10 mouse cellular contexts compared by ENCODE assay signal in genomic region chr8:105470681-105471313, GRCm38 (mm10). TPM values are rescaled to one million over a fixed set of nuclear protein-coding genes. Genes with fewer than 3 reads are reported as not detected.
DNase-seq lines count a peak whose midpoint lies in the region; ATAC-seq and TF ChIP-seq lines count a peak whose summit lies in the region.
"Had no signal": no experiment of that assay in that cellular context is flagged by ENCODE, and none has a peak within 500 bp of the region (broad histone marks: within the 10 kb centered on the region; RNA-seq: fewer than 3 reads in every experiment).

No protein-coding gene starts in this region.

- H3K9me3 ChIP-seq in kidney, embryonic 16.5 days (ENCODE audit: low read length), result no peaks in the 10 kb centered on the region
- no peaks in the 10 kb centered on the region for H3K9me3 ChIP-seq in embryonic facial prominence, embryonic 15.5 days (replicated peaks)
- H3K9me3 ChIP-seq in intestine, embryonic 16.5 days (ENCODE audit: control insufficient read depth, low read length), result no peaks in the 10 kb centered on the region

- H3K27me3 ChIP-seq in kidney, embryonic 16.5 days (ENCODE audit: insufficient read depth, low read length), result no peaks in the 10 kb centered on the region
- H3K27me3 ChIP-seq in embryonic facial prominence, embryonic 15.5 days, result peaks cover 12% of the 10 kb centered on the region
- no peaks in the 10 kb centered on the region; the same call in 1 of the 2 replicates for H3K27me3 ChIP-seq in intestine, embryonic 16.5 days (replicated peaks; ENCODE audit: control insufficient read depth, insufficient read depth, low read length)
- H3K27me3 ChIP-seq in myocyte (ENCODE audit: control insufficient read depth, insufficient read depth, insufficient read length), result no peaks in the 10 kb centered on the region
- H3K27me3 ChIP-seq: Patski had no signal

- peak overlapping the region; percentile 37; the same call in 1 of the 2 replicates for H3K27ac ChIP-seq in kidney, embryonic 16.5 days (ENCODE audit: low read length)
- H3K27ac ChIP-seq in embryonic facial prominence, embryonic 15.5 days (replicated peaks), result peak overlapping the region; percentile 45; the same call in 1 of the 2 replicates
- H3K27ac ChIP-seq in intestine, embryonic 16.5 days (ENCODE audit: low read length), result no peak overlapping the region

- WGBS in kidney, embryonic 16.5 days, result 18% methylated on average over 11 of the region's 11 CpGs
- WGBS in embryonic facial prominence, embryonic 15.5 days, result 22% methylated on average over 11 of the region's 11 CpGs
- WGBS in intestine, embryonic 16.5 days, result 20% methylated on average over 11 of the region's 11 CpGs

- H3K79me2 ChIP-seq in myocyte (ENCODE audit: control insufficient read depth, insufficient read depth), result no peaks in the 10 kb centered on the region

- ATAC-seq in kidney, embryonic 16.5 days (ENCODE audit: low FRiP score, low TSS enrichment), result peak; percentile 69
- ATAC-seq in embryonic facial prominence, embryonic 15.5 days (ENCODE audit: insufficient number of reproducible peaks, low FRiP score, low TSS enrichment, low read depth), result peak; percentile 26; the same call in 1 of the 2 replicates
- ATAC-seq in intestine, embryonic 16.5 days, result peak; percentile 47; the same call in 1 of the 2 replicates
- ATAC-seq: Patski had no signal

- H3K4me2 ChIP-seq in kidney, embryonic 16.5 days (replicated peaks; ENCODE audit: low read depth, low read length), result peak overlapping the region; percentile 63
- H3K4me2 ChIP-seq in embryonic facial prominence, embryonic 15.5 days (replicated peaks), result peak overlapping the region; percentile 47
- peak overlapping the region; percentile 54 for H3K4me2 ChIP-seq in intestine, embryonic 16.5 days (ENCODE audit: low read depth, low read length)
- peak overlapping the region; percentile 96 for H3K4me2 ChIP-seq in myocyte (ENCODE audit: low read depth)

- no peaks in the 10 kb centered on the region; the same call in 1 of the 2 replicates for H3K36me3 ChIP-seq in kidney, embryonic 16.5 days (ENCODE audit: insufficient read depth, low read length)
- peaks cover 30% of the 10 kb centered on the region for H3K36me3 ChIP-seq in embryonic facial prominence, embryonic 15.5 days
- no peaks in the 10 kb centered on the region for H3K36me3 ChIP-seq in intestine, embryonic 16.5 days (ENCODE audit: control insufficient read depth, insufficient read depth, low read length)
- no peaks in the 10 kb centered on the region for H3K36me3 ChIP-seq in myocyte (ENCODE audit: control insufficient read depth, insufficient read depth)

- DNase-seq in kidney, postnatal 10 days, result no peak
- DNase-seq in thymus, postnatal 0 days (ENCODE audit: low spot score), result no peak
- no peak for DNase-seq in layer of hippocampus, adult 18-20 months (ENCODE audit: low spot score in 2 of 2)
- no peak for DNase-seq in adrenal gland, postnatal 14 days

- TF ChIP-seq POLR2A in myocyte (IDR thresholded peaks at IDR 0.05; ENCODE audit: insufficient read length, low read depth), result no peak

- H3K9ac ChIP-seq in kidney, embryonic 16.5 days (replicated peaks; ENCODE audit: low read length), result peak overlapping the region; percentile 8; the same call in 1 of the 2 replicates
- peak overlapping the region; percentile 1; the same call in 1 of the 2 replicates for H3K9ac ChIP-seq in embryonic facial prominence, embryonic 15.5 days
- H3K9ac ChIP-seq in intestine, embryonic 16.5 days (ENCODE audit: low read depth, low read length), result peak overlapping the region; percentile 27; the same call in 1 of the 2 replicates

- H3K4me3 ChIP-seq in kidney, embryonic 16.5 days (ENCODE audit: low read length), result peak overlapping the region; percentile 33
- peak overlapping the region; percentile 32 for H3K4me3 ChIP-seq in embryonic facial prominence, embryonic 15.5 days (replicated peaks)
- peak overlapping the region; percentile 39 for H3K4me3 ChIP-seq in intestine, embryonic 16.5 days (ENCODE audit: low read length)
- peak overlapping the region; percentile 20 for H3K4me3 ChIP-seq in myocyte

- no peak overlapping the region for H3ac ChIP-seq in myocyte (ENCODE audit: control insufficient read depth, insufficient read length)

- H3K4me1 ChIP-seq in kidney, embryonic 16.5 days (ENCODE audit: insufficient read depth, low read length), result peaks cover 30% of the 10 kb centered on the region
- peaks cover 54% of the 10 kb centered on the region for H3K4me1 ChIP-seq in embryonic facial prominence, embryonic 15.5 days
- peaks cover 38% of the 10 kb centered on the region for H3K4me1 ChIP-seq in intestine, embryonic 16.5 days (ENCODE audit: control insufficient read depth, insufficient read depth, low read length)

TF ChIP-seq in myocyte, 11 proteins besides CTCF, POLR2A, EP300 and RAD21:
- TF ChIP-seq TCF3 (IDR thresholded peaks at IDR 0.05; ENCODE audit: insufficient read length, low read depth) (peak; percentile 80), MYOG (IDR thresholded peaks at IDR 0.05; ENCODE audit: control insufficient read depth in 1 of 3, insufficient read depth in 1 of 3, insufficient read length in 2 of 3, low read depth in 2 of 3) (peak in 2 of 3 experiments; percentile 69 to 92), MYOD1 (IDR thresholded peaks at IDR 0.05; ENCODE audit: control insufficient read depth in 1 of 3, insufficient read length in 2 of 3, low read depth in 2 of 3) (peak; percentile 90 to 100 (median 99)), POLR2AphosphoS2 (IDR thresholded peaks at IDR 0.05; ENCODE audit: insufficient read length, low read depth) (no peak), TCF12 (IDR thresholded peaks at IDR 0.05; ENCODE audit: insufficient read depth, poor library complexity, severe bottlenecking) (peak; percentile 84), SRF (IDR thresholded peaks at IDR 0.05; ENCODE audit: control insufficient read depth, insufficient read length, low read depth) (no peak)
TF ChIP-seq in myocyte: peak in this region for 4.

RNA-seq across cellular contexts. Expression of gene Tppp3, which starts 0.5 kb away (rescaled TPM):
- 22.2 and 24.8 TPM in 2 replicates for polyA plus RNA-seq in kidney, embryonic 16.5 days (2015; fragmentation: Nextera tagmentation; extraction: Ambion mirVana)
- polyA plus RNA-seq in embryonic facial prominence, embryonic 15.5 days (2015; fragmentation: Nextera tagmentation; extraction: Ambion mirVana), result 157 and 180 TPM in 2 replicates
- 41.9 and 42.3 TPM in 2 replicates for polyA plus RNA-seq in intestine, embryonic 16.5 days (2015; fragmentation: Nextera tagmentation; extraction: Ambion mirVana)
- 155 TPM for polyA plus RNA-seq in myocyte (2012; fragmentation: generic; extraction: Trizol)
- 31.9 and 42.4 TPM in 2 replicates for polyA plus RNA-seq in thymus, postnatal 0 days (2015; fragmentation: Nextera tagmentation; extraction: Ambion mirVana)
- 10 to 100 TPM; 54.8 to 58.5 TPM for total RNA-seq in layer of hippocampus, adult 18-20 months (2021)
- 42.6 and 57.0 TPM in 2 replicates for total RNA-seq in adrenal gland, postnatal 14 days (2021)

RNA-seq across cellular contexts. Expression of gene Zdhhc1, which starts 25.9 kb away (rescaled TPM):
- 49.6 and 51.1 TPM in 2 replicates for polyA plus RNA-seq in kidney, embryonic 16.5 days (2015; fragmentation: Nextera tagmentation; extraction: Ambion mirVana)
- 55.4 and 59.8 TPM in 2 replicates for polyA plus RNA-seq in embryonic facial prominence, embryonic 15.5 days (2015; fragmentation: Nextera tagmentation; extraction: Ambion mirVana)
- polyA plus RNA-seq in intestine, embryonic 16.5 days (2015; fragmentation: Nextera tagmentation; extraction: Ambion mirVana), result 17.5 and 18.5 TPM in 2 replicates
- polyA plus RNA-seq in myocyte (2012; fragmentation: generic; extraction: Trizol), result 17.3 TPM
- polyA plus RNA-seq in thymus, postnatal 0 days (2015; fragmentation: Nextera tagmentation; extraction: Ambion mirVana), result 5.8 and 6.9 TPM in 2 replicates
- total RNA-seq in layer of hippocampus, adult 18-20 months (2021), result 10 to 100 TPM; 31.9 to 34.2 TPM
- 16.0 and 18.1 TPM in 2 replicates for total RNA-seq in adrenal gland, postnatal 14 days (2021)

RNA-seq across cellular contexts. Expression of gene Hsd11b2, which starts 47.8 kb away (rescaled TPM):
- polyA plus RNA-seq in kidney, embryonic 16.5 days (2015; fragmentation: Nextera tagmentation; extraction: Ambion mirVana), result 39.3 and 39.9 TPM in 2 replicates
- 1.4 TPM in 2 replicates for polyA plus RNA-seq in embryonic facial prominence, embryonic 15.5 days (2015; fragmentation: Nextera tagmentation; extraction: Ambion mirVana)
- 1.9 and 2.3 TPM in 2 replicates for polyA plus RNA-seq in intestine, embryonic 16.5 days (2015; fragmentation: Nextera tagmentation; extraction: Ambion mirVana)
- polyA plus RNA-seq in myocyte (2012; fragmentation: generic; extraction: Trizol), result 0.59 TPM
- polyA plus RNA-seq in thymus, postnatal 0 days (2015; fragmentation: Nextera tagmentation; extraction: Ambion mirVana), result 0.26 and 0.28 TPM in 2 replicates
- not detected for total RNA-seq in layer of hippocampus, adult 18-20 months (2021)
- 1.1 and 1.2 TPM in 2 replicates for total RNA-seq in adrenal gland, postnatal 14 days (2021)
- total RNA-seq: neutrophil, adult 5-6 weeks had no signal

RNA-seq across cellular contexts. Expression of gene Lrrc36, which starts 57.4 kb away (rescaled TPM):
- 0.17 and 0.41 TPM in 2 replicates for polyA plus RNA-seq in kidney, embryonic 16.5 days (2015; fragmentation: Nextera tagmentation; extraction: Ambion mirVana)
- polyA plus RNA-seq in embryonic facial prominence, embryonic 15.5 days (2015; fragmentation: Nextera tagmentation; extraction: Ambion mirVana), result 1.1 and 2.6 TPM in 2 replicates
- polyA plus RNA-seq in intestine, embryonic 16.5 days (2015; fragmentation: Nextera tagmentation; extraction: Ambion mirVana), result 0.07 TPM in 1 of 2 replicates, not detected in the other
- polyA plus RNA-seq in myocyte (2012; fragmentation: generic; extraction: Trizol), result not detected
- 0.28 and 0.47 TPM in 2 replicates for polyA plus RNA-seq in thymus, postnatal 0 days (2015; fragmentation: Nextera tagmentation; extraction: Ambion mirVana)
- total RNA-seq in layer of hippocampus, adult 18-20 months (2021), result 1 to 10 TPM in 1 of 2 experiments, under 1 TPM in 1; 0.76 to 1.3 TPM
- 4.0 and 6.0 TPM in 2 replicates for total RNA-seq in adrenal gland, postnatal 14 days (2021)
- total RNA-seq: neutrophil, adult 5-6 weeks had no signal
- polyA plus RNA-seq: Patski had no signal

RNA-seq across cellular contexts. Expression of gene Kctd19, which starts 57.5 kb away (rescaled TPM):
- polyA plus RNA-seq in kidney, embryonic 16.5 days (2015; fragmentation: Nextera tagmentation; extraction: Ambion mirVana), result not detected in 2 replicates
- 0.05 TPM in 1 of 2 replicates, not detected in the other for polyA plus RNA-seq in embryonic facial prominence, embryonic 15.5 days (2015; fragmentation: Nextera tagmentation; extraction: Ambion mirVana)
- 0.04 TPM in 1 of 2 replicates, not detected in the other for polyA plus RNA-seq in intestine, embryonic 16.5 days (2015; fragmentation: Nextera tagmentation; extraction: Ambion mirVana)
- polyA plus RNA-seq in myocyte (2012; fragmentation: generic; extraction: Trizol), result not detected
- polyA plus RNA-seq in thymus, postnatal 0 days (2015; fragmentation: Nextera tagmentation; extraction: Ambion mirVana), result 0.04 and 0.31 TPM in 2 replicates
- not detected for total RNA-seq in layer of hippocampus, adult 18-20 months (2021)
- total RNA-seq in adrenal gland, postnatal 14 days (2021), result 0.26 TPM in 2 replicates
- total RNA-seq: neutrophil, adult 5-6 weeks had no signal
- polyA plus RNA-seq: Patski had no signal

Comparison
In these comparisons a context has a peak if more than half of its experiments do, and no peak if none do; other contexts are left out.
1. RNA of gene Hsd11b2, which starts 47.8 kb away (polyA plus RNA-seq): 39.3 to 39.9 TPM in kidney, embryonic 16.5 days; 1.9 to 2.3 TPM in intestine, embryonic 16.5 days, 1.4 TPM in embryonic facial prominence, embryonic 15.5 days, 0.59 TPM in myocyte (single experiment) and 0.26 to 0.28 TPM in thymus, postnatal 0 days; every median in the first group is over 10 times any median in the second.
2. Peak in every context shown above with its lines, with median percentiles within 50 percentile points of each other: ATAC-seq, H3K4me2 ChIP-seq, H3K4me3 ChIP-seq and H3K9ac ChIP-seq.